Mouse (Mus musculus): ENCODE measurements around the gene Epha3. TPM values are rescaled to one million over a fixed set of nuclear protein-coding genes. Genes with fewer than 3 reads are reported as not detected.
A peak's percentile ranks its signal among the peaks of the same experiment; 100 is the strongest.

Epha3 gene
- 5.5 and 6.5 TPM in 2 replicates for polyA plus RNA-seq (2015; fragmentation: Nextera tagmentation; extraction: Ambion mirVana)

- Histone ChIP-seq H3K27me3 (replicated peaks; ENCODE audit: control insufficient read depth, insufficient read depth, low read length) (no peaks in the 10 kb centered on the region), H3K36me3 (ENCODE audit: control insufficient read depth, insufficient read depth, low read length) (no peaks in the 10 kb centered on the region), H3K27ac (ENCODE audit: low read length) (no peak within 1 kb of the TSS), H3K9me3 (ENCODE audit: control insufficient read depth, low read length) (no peaks in the 10 kb centered on the region), H3K4me2 (ENCODE audit: low read depth, low read length) (peak within 1 kb of the TSS; percentile 97), H3K4me3 (ENCODE audit: low read length) (peak within 1 kb of the TSS; percentile 63), H3K4me1 (ENCODE audit: control insufficient read depth, insufficient read depth, low read length) (no peaks in the 10 kb centered on the region), H3K9ac (ENCODE audit: low read depth, low read length) (peak within 1 kb of the TSS; percentile 64)
- under 1% methylated on average over 28 of the region's 28 CpGs for WGBS
- ATAC-seq = peak; percentile 92
Observed at GRCm38 (mm10) chr16:63863913-63864330, at the start of gene Epha3. TSS of gene Epha3 (minus strand) at chr16:63864175.

GRCm38 (mm10) chr16:63903425-63903824, 39.5 kb upstream of the Epha3 start:
- Histone ChIP-seq H3K4me3 (ENCODE audit: low read length) (no peak overlapping the region), H3K4me2 (ENCODE audit: low read depth, low read length) (no peak overlapping the region), H3K9ac (ENCODE audit: low read depth, low read length) (no peak overlapping the region), H3K27ac (ENCODE audit: low read length) (no peak overlapping the region), H3K27me3 (replicated peaks; ENCODE audit: control insufficient read depth, insufficient read depth, low read length) (no peaks in the 10 kb centered on the region), H3K4me1 (ENCODE audit: control insufficient read depth, insufficient read depth, low read length) (no peaks in the 10 kb centered on the region), H3K9me3 (ENCODE audit: control insufficient read depth, low read length) (no peaks in the 10 kb centered on the region), H3K36me3 (ENCODE audit: control insufficient read depth, insufficient read depth, low read length) (no peaks in the 10 kb centered on the region)
- no peak for ATAC-seq
- WGBS = 37% methylated on average over 13 of the region's 13 CpGs

GRCm38 (mm10) chr16:63881190-63881589, 17.2 kb upstream of the Epha3 start:
- H3K36me3 ChIP-seq (ENCODE audit: control insufficient read depth, insufficient read depth, low read length) = no peaks in the 10 kb centered on the region
- no peak overlapping the region for H3K9ac ChIP-seq (ENCODE audit: low read depth, low read length)
- no peaks in the 10 kb centered on the region for H3K27me3 ChIP-seq (replicated peaks; ENCODE audit: control insufficient read depth, insufficient read depth, low read length)
- 93% methylated on average over 1 of the region's 1 CpGs for WGBS
- H3K9me3 ChIP-seq (ENCODE audit: control insufficient read depth, low read length) = no peaks in the 10 kb centered on the region
- H3K4me1 ChIP-seq (ENCODE audit: control insufficient read depth, insufficient read depth, low read length) = no peaks in the 10 kb centered on the region
- H3K4me2 ChIP-seq (ENCODE audit: low read depth, low read length) = no peak overlapping the region
- no peak overlapping the region for H3K4me3 ChIP-seq (ENCODE audit: low read length)
- H3K27ac ChIP-seq (ENCODE audit: low read length) = no peak overlapping the region
- no peak for ATAC-seq

- Histone ChIP-seq H3K27me3 (replicated peaks; ENCODE audit: control insufficient read depth, insufficient read depth, low read length) (no peaks in the 10 kb centered on the region), H3K9ac (ENCODE audit: low read depth, low read length) (no peak overlapping the region), H3K27ac (ENCODE audit: low read length) (no peak overlapping the region), H3K36me3 (ENCODE audit: control insufficient read depth, insufficient read depth, low read length) (no peaks in the 10 kb centered on the region), H3K4me2 (ENCODE audit: low read depth, low read length) (no peak overlapping the region), H3K4me3 (ENCODE audit: low read length) (no peak overlapping the region), H3K9me3 (ENCODE audit: control insufficient read depth, low read length) (no peaks in the 10 kb centered on the region), H3K4me1 (ENCODE audit: control insufficient read depth, insufficient read depth, low read length) (no peaks in the 10 kb centered on the region)
- no peak for ATAC-seq
- 13% methylated on average over 7 of the region's 7 CpGs for WGBS
Observed at GRCm38 (mm10) chr16:63872313-63872712, 8.3 kb upstream of the Epha3 start.

GRCm38 (mm10) chr16:63864463-63864976, 545 bp upstream of the Epha3 start:
- Histone ChIP-seq H3K4me3 (ENCODE audit: low read length) (peak overlapping the region; percentile 63), H3K27me3 (replicated peaks; ENCODE audit: control insufficient read depth, insufficient read depth, low read length) (no peaks in the 10 kb centered on the region), H3K4me1 (ENCODE audit: control insufficient read depth, insufficient read depth, low read length) (no peaks in the 10 kb centered on the region), H3K9me3 (ENCODE audit: control insufficient read depth, low read length) (no peaks in the 10 kb centered on the region), H3K36me3 (ENCODE audit: control insufficient read depth, insufficient read depth, low read length) (no peaks in the 10 kb centered on the region), H3K4me2 (ENCODE audit: low read depth, low read length) (peak overlapping the region; percentile 97), H3K27ac (ENCODE audit: low read length) (no peak overlapping the region), H3K9ac (ENCODE audit: low read depth, low read length) (peak overlapping the region; percentile 64; the same call in 1 of the 2 replicates)
- 0 out of 2 replicates have a peak, but pooled peaks have one; percentile 47 for ATAC-seq
- WGBS = 33% methylated on average over 7 of the region's 7 CpGs

GRCm38 (mm10) chr16:63863181-63863580, 794 bp downstream of the Epha3 start:
- ATAC-seq = no peak; the same call in 1 of the 2 replicates
- Histone ChIP-seq H3K4me1 (ENCODE audit: control insufficient read depth, insufficient read depth, low read length) (no peaks in the 10 kb centered on the region), H3K9ac (ENCODE audit: low read depth, low read length) (no peak overlapping the region), H3K9me3 (ENCODE audit: control insufficient read depth, low read length) (no peaks in the 10 kb centered on the region), H3K27me3 (replicated peaks; ENCODE audit: control insufficient read depth, insufficient read depth, low read length) (no peaks in the 10 kb centered on the region), H3K4me2 (ENCODE audit: low read depth, low read length) (peak overlapping the region; percentile 97), H3K4me3 (ENCODE audit: low read length) (peak overlapping the region; percentile 63), H3K36me3 (ENCODE audit: control insufficient read depth, insufficient read depth, low read length) (no peaks in the 10 kb centered on the region), H3K27ac (ENCODE audit: low read length) (no peak overlapping the region)
- 6% methylated on average over 12 of the region's 12 CpGs for WGBS

GRCm38 (mm10) chr16:63857561-63857960, 6.4 kb downstream of the Epha3 start:
- ATAC-seq = no peak; the same call in 1 of the 2 replicates
- Histone ChIP-seq H3K36me3 (ENCODE audit: control insufficient read depth, insufficient read depth, low read length) (no peaks in the 10 kb centered on the region), H3K9ac (ENCODE audit: low read depth, low read length) (peak overlapping the region; percentile 67), H3K4me3 (ENCODE audit: low read length) (peak overlapping the region; percentile 63), H3K4me1 (ENCODE audit: control insufficient read depth, insufficient read depth, low read length) (0 out of 2 replicates have a peak, but pooled peaks cover 3% of the 10 kb centered on the region), H3K4me2 (ENCODE audit: low read depth, low read length) (peak overlapping the region; percentile 74), H3K9me3 (ENCODE audit: control insufficient read depth, low read length) (no peaks in the 10 kb centered on the region), H3K27me3 (replicated peaks; ENCODE audit: control insufficient read depth, insufficient read depth, low read length) (no peaks in the 10 kb centered on the region), H3K27ac (ENCODE audit: low read length) (peak overlapping the region; percentile 14; the same call in 1 of the 2 replicates)
- 4% methylated on average over 11 of the region's 11 CpGs for WGBS

- peak overlapping the region; percentile 74 for H3K4me2 ChIP-seq (ENCODE audit: low read depth, low read length)
- H3K4me3 ChIP-seq (ENCODE audit: low read length) = peak overlapping the region; percentile 63
- 2% methylated on average over 33 of the region's 33 CpGs for WGBS
- peak overlapping the region; percentile 67 for H3K9ac ChIP-seq (ENCODE audit: low read depth, low read length)
- H3K27me3 ChIP-seq (replicated peaks; ENCODE audit: control insufficient read depth, insufficient read depth, low read length) = no peaks in the 10 kb centered on the region
- H3K4me1 ChIP-seq (ENCODE audit: control insufficient read depth, insufficient read depth, low read length) = 0 out of 2 replicates have a peak, but pooled peaks cover 3% of the 10 kb centered on the region
- ATAC-seq = peak; percentile 99
- H3K36me3 ChIP-seq (ENCODE audit: control insufficient read depth, insufficient read depth, low read length) = no peaks in the 10 kb centered on the region
- peak overlapping the region; percentile 14; the same call in 1 of the 2 replicates for H3K27ac ChIP-seq (ENCODE audit: low read length)
- no peaks in the 10 kb centered on the region for H3K9me3 ChIP-seq (ENCODE audit: control insufficient read depth, low read length)
Observed at GRCm38 (mm10) chr16:63856658-63857552, 7.1 kb downstream of the Epha3 start.

GRCm38 (mm10) chr16:63850297-63850696, 13.7 kb downstream of the Epha3 start:
- no peaks in the 10 kb centered on the region for H3K27me3 ChIP-seq (replicated peaks; ENCODE audit: control insufficient read depth, insufficient read depth, low read length)
- H3K4me2 ChIP-seq (ENCODE audit: low read depth, low read length) = no peak overlapping the region
- no peak for ATAC-seq
- H3K4me1 ChIP-seq (ENCODE audit: control insufficient read depth, insufficient read depth, low read length) = no peaks in the 10 kb centered on the region
- H3K4me3 ChIP-seq (ENCODE audit: low read length) = no peak overlapping the region
- no peaks in the 10 kb centered on the region for H3K36me3 ChIP-seq (ENCODE audit: control insufficient read depth, insufficient read depth, low read length)
- no peak overlapping the region for H3K9ac ChIP-seq (ENCODE audit: low read depth, low read length)
- H3K9me3 ChIP-seq (ENCODE audit: control insufficient read depth, low read length) = no peaks in the 10 kb centered on the region
- WGBS = 79% methylated on average over 3 of the region's 3 CpGs
- H3K27ac ChIP-seq (ENCODE audit: low read length) = no peak overlapping the region
